Mouse (Mus musculus) forebrain, embryonic 16.5 days (tissue): ENCODE measurements around the gene Htr6. TPM values are rescaled to one million over a fixed set of nuclear protein-coding genes. Genes with fewer than 3 reads are reported as not detected.

ENCODE experiments used
- ATAC-seq: fragments of 200-750 bp; cut with Nextera tagmentation; 2 replicates; pipeline ENCODE4 v1.8.0; 2017; ENCODE audit warnings: mild to moderate bottlenecking, moderate library complexity
- H3K27ac ChIP-seq: fragments of 300-500 bp; sonication (generic); 2 replicates; pipeline ENCODE4 v1.5.1; 2014; ENCODE audit warnings: low read length, control low read depth
- H3K27me3 ChIP-seq: fragments of 300-500 bp; sonication (generic); replicated peaks from 2 replicates; pipeline ENCODE4 v1.6.1; 2014; ENCODE audit warnings: low read length; ENCODE audit not compliant: control insufficient read depth, insufficient read depth
- H3K36me3 ChIP-seq: fragments of 300-500 bp; sonication (generic); 2 replicates; pipeline ENCODE4 v1.6.1; 2014; ENCODE audit not compliant: control insufficient read depth, insufficient read depth
- H3K4me1 ChIP-seq: fragments of 300-500 bp; sonication (generic); replicated peaks from 2 replicates; pipeline ENCODE4 v1.6.1; 2014; ENCODE audit warnings: low read length; ENCODE audit not compliant: control insufficient read depth, insufficient read depth
- H3K4me2 ChIP-seq: fragments of 300-500 bp; sonication (generic); 2 replicates; pipeline ENCODE4 v1.6.1; 2014; ENCODE audit warnings: mild to moderate bottlenecking, low read length, control low read depth
- H3K4me3 ChIP-seq: fragments of 300-500 bp; sonication (generic); replicated peaks from 2 replicates; pipeline ENCODE4 v1.5.1; 2014; ENCODE audit warnings: mild to moderate bottlenecking, low read length, control low read depth
- H3K9ac ChIP-seq: fragments of 300-500 bp; sonication (generic); replicated peaks from 2 replicates; pipeline ENCODE4 v1.6.1; 2014; ENCODE audit warnings: low read depth, low read length, control low read depth
- H3K9me3 ChIP-seq: fragments of 300-500 bp; sonication (generic); 2 replicates; pipeline ENCODE4 v1.6.1; 2016; ENCODE audit warnings: low read length; ENCODE audit not compliant: control insufficient read depth
- WGBS: fragments of 180-500 bp; shearing (Covaris S2); extraction: QIAGEN DNeasy Blood & Tissue Kit; methylation state at CpG from one replicate; pipeline ENCODE4 v1.1.7; 2014; 5-methylcytosine and 5-hydroxymethylcytosine counted together
- polyA plus RNA-seq: library from polyadenylated mRNA; unstranded; fragments of >200 nt; fragmentation: Nextera tagmentation; extraction: Ambion mirVana; gene quantifications from 2 replicates; pipeline ENCODE4 v1.2.1, GENCODE M21; 2015

The Htr6 gene
- polyA plus RNA-seq, 1 experiment from 2014 or later: 0.60 TPM

- Histone ChIP-seq H3K9me3 (peaks cover 3% of the 10 kb centered on the region; the same call in 1 of the 2 replicates), H3K4me2 (no peak overlapping the region), H3K36me3 (no peaks in the 10 kb centered on the region), H3K27me3 (peaks cover 28% of the 10 kb centered on the region), H3K9ac (no peak overlapping the region), H3K4me1 (peaks cover 19% of the 10 kb centered on the region), H3K4me3 (no peak overlapping the region), H3K27ac (no peak overlapping the region)
- ATAC-seq: no peak
- WGBS: 47% methylated on average over 7 of the region's 7 CpGs
Observed at GRCm38 (mm10) chr4:139091066-139091465, 15.7 kb upstream of the Htr6 start.

- Histone ChIP-seq H3K27me3 (peaks cover 28% of the 10 kb centered on the region), H3K9ac (no peak overlapping the region), H3K4me1 (peaks cover 19% of the 10 kb centered on the region), H3K27ac (no peak overlapping the region), H3K4me2 (no peak overlapping the region), H3K4me3 (no peak overlapping the region), H3K9me3 (peaks cover 3% of the 10 kb centered on the region; the same call in 1 of the 2 replicates), H3K36me3 (no peaks in the 10 kb centered on the region)
- ATAC-seq: no peak
- 73% methylated on average over 15 of the region's 15 CpGs for WGBS
Observed at GRCm38 (mm10) chr4:139090303-139090940, 15.1 kb upstream of the Htr6 start.

GRCm38 (mm10) chr4:139088982-139089671 lies 13.8 kb upstream of the Htr6 start:
- Histone ChIP-seq H3K4me3 (no peak overlapping the region), H3K27ac (no peak overlapping the region), H3K4me2 (no peak overlapping the region), H3K27me3 (peaks cover 25% of the 10 kb centered on the region), H3K36me3 (no peaks in the 10 kb centered on the region), H3K9me3 (no peaks in the 10 kb centered on the region), H3K9ac (no peak overlapping the region), H3K4me1 (peaks cover 19% of the 10 kb centered on the region)
- no peak for ATAC-seq
- 68% methylated on average over 9 of the region's 9 CpGs for WGBS

- ATAC-seq: no peak
- no peak overlapping the region for H3K4me2 ChIP-seq
- H3K9ac ChIP-seq: no peak overlapping the region
- H3K4me1 ChIP-seq: peaks cover 25% of the 10 kb centered on the region
- H3K4me3 ChIP-seq: no peak overlapping the region
- H3K27me3 ChIP-seq: peaks cover 10% of the 10 kb centered on the region
- no peaks in the 10 kb centered on the region for H3K36me3 ChIP-seq
- H3K27ac ChIP-seq: no peak overlapping the region
- H3K9me3 ChIP-seq: no peaks in the 10 kb centered on the region
- 65% methylated on average over 4 of the region's 4 CpGs for WGBS
Observed at GRCm38 (mm10) chr4:139086984-139087383, 11.6 kb upstream of the Htr6 start.

- H3K4me3 ChIP-seq: no peak overlapping the region
- WGBS: 18% methylated on average over 5 of the region's 5 CpGs
- H3K4me2 ChIP-seq: no peak overlapping the region
- no peak overlapping the region for H3K9ac ChIP-seq
- H3K36me3 ChIP-seq: no peaks in the 10 kb centered on the region
- peaks cover 3% of the 10 kb centered on the region for H3K27me3 ChIP-seq
- no peak overlapping the region for H3K27ac ChIP-seq
- no peaks in the 10 kb centered on the region for H3K9me3 ChIP-seq
- peak; percentile 36 for ATAC-seq
- H3K4me1 ChIP-seq: peaks cover 27% of the 10 kb centered on the region
Observed at GRCm38 (mm10) chr4:139086037-139086436, 10.7 kb upstream of the Htr6 start.

- ATAC-seq: no peak
- H3K36me3 ChIP-seq: no peaks in the 10 kb centered on the region
- no peak overlapping the region for H3K4me3 ChIP-seq
- no peak overlapping the region for H3K4me2 ChIP-seq
- no peak overlapping the region for H3K27ac ChIP-seq
- H3K9me3 ChIP-seq: no peaks in the 10 kb centered on the region
- WGBS: 72% methylated on average over 11 of the region's 11 CpGs
- no peak overlapping the region for H3K9ac ChIP-seq
- no peaks in the 10 kb centered on the region for H3K27me3 ChIP-seq
- peaks cover 27% of the 10 kb centered on the region for H3K4me1 ChIP-seq
Observed at GRCm38 (mm10) chr4:139085337-139085736, 10.0 kb upstream of the Htr6 start.

- Histone ChIP-seq H3K4me3 (peak overlapping the region; percentile 29), H3K4me2 (peak overlapping the region; percentile 57), H3K4me1 (peaks cover 27% of the 10 kb centered on the region), H3K27ac (peak overlapping the region; percentile 43), H3K27me3 (no peaks in the 10 kb centered on the region), H3K36me3 (no peaks in the 10 kb centered on the region), H3K9me3 (no peaks in the 10 kb centered on the region), H3K9ac (peak overlapping the region; percentile 42)
- peak; percentile 61 for ATAC-seq
- 11% methylated on average over 12 of the region's 12 CpGs for WGBS
Observed at GRCm38 (mm10) chr4:139082790-139083564, 7.6 kb upstream of the Htr6 start.

GRCm38 (mm10) chr4:139081270-139081931 lies 6.0 kb upstream of the Htr6 start:
- ATAC-seq: no peak
- no peak overlapping the region for H3K4me2 ChIP-seq
- H3K4me1 ChIP-seq: peaks cover 27% of the 10 kb centered on the region
- H3K9me3 ChIP-seq: no peaks in the 10 kb centered on the region
- peaks cover 4% of the 10 kb centered on the region for H3K27me3 ChIP-seq
- H3K36me3 ChIP-seq: no peaks in the 10 kb centered on the region
- peak overlapping the region; percentile 59 for H3K27ac ChIP-seq
- WGBS: 58% methylated on average over 18 of the region's 18 CpGs
- no peak overlapping the region for H3K4me3 ChIP-seq
- H3K9ac ChIP-seq: no peak overlapping the region

GRCm38 (mm10) chr4:139080259-139080658 lies 4.9 kb upstream of the Htr6 start:
- no peak overlapping the region for H3K4me2 ChIP-seq
- ATAC-seq: no peak
- H3K27me3 ChIP-seq: peaks cover 14% of the 10 kb centered on the region
- no peak overlapping the region for H3K9ac ChIP-seq
- no peaks in the 10 kb centered on the region for H3K9me3 ChIP-seq
- H3K4me3 ChIP-seq: no peak overlapping the region
- H3K36me3 ChIP-seq: no peaks in the 10 kb centered on the region
- WGBS: 94% methylated on average over 7 of the region's 7 CpGs
- peaks cover 32% of the 10 kb centered on the region for H3K4me1 ChIP-seq
- no peak overlapping the region for H3K27ac ChIP-seq
